Comparison of ENCODE assay signal across 14 mouse cellular contexts in genomic region chr9:71475536-71475935, GRCm38 (mm10).
"Had no signal": no experiment of that assay in that cellular context is flagged by ENCODE, and none has a peak within 500 bp of the region (broad histone marks: within the 10 kb centered on the region; RNA-seq: fewer than 3 reads in every experiment).

No protein-coding gene starts in this region.

- H3K4me2 ChIP-seq: liver, embryonic 12.5 days; midbrain, embryonic 13.5 days; midbrain, embryonic 15.5 days; neural tube, embryonic 12.5 days; stomach, embryonic 15.5 days had no signal

- H3K9ac ChIP-seq: liver, embryonic 12.5 days; liver, embryonic 14.5 days; midbrain, embryonic 13.5 days; midbrain, embryonic 15.5 days; neural tube, embryonic 12.5 days; stomach, embryonic 15.5 days had no signal

- H3K4me1 ChIP-seq: midbrain, embryonic 10.5 days; midbrain, embryonic 13.5 days; midbrain, embryonic 15.5 days; neural tube, embryonic 12.5 days; stomach, embryonic 15.5 days had no signal

- ATAC-seq: liver, embryonic 12.5 days; midbrain, embryonic 13.5 days; midbrain, embryonic 15.5 days had no signal

- H3K4me3 ChIP-seq: liver, embryonic 12.5 days; midbrain, embryonic 10.5 days; midbrain, embryonic 13.5 days; midbrain, embryonic 15.5 days; neural tube, embryonic 12.5 days; stomach, embryonic 15.5 days had no signal

- H3K9me3 ChIP-seq: liver, embryonic 12.5 days; midbrain, embryonic 13.5 days; midbrain, embryonic 15.5 days; neural tube, embryonic 12.5 days; stomach, embryonic 15.5 days had no signal

- H3K27ac ChIP-seq: liver, embryonic 12.5 days; liver, embryonic 14.5 days; midbrain, embryonic 10.5 days; midbrain, embryonic 13.5 days; midbrain, embryonic 15.5 days; neural tube, embryonic 12.5 days; stomach, embryonic 15.5 days; stomach, postnatal 0 days had no signal

- H3K27me3 ChIP-seq: liver, embryonic 12.5 days; midbrain, embryonic 13.5 days; midbrain, embryonic 15.5 days; neural tube, embryonic 12.5 days; stomach, embryonic 15.5 days had no signal

- DNase-seq: lung, adult 18-20 months; lung, postnatal 10 days; lung, postnatal 4 days; right cerebral cortex, postnatal 14 days; thymus, adult 2 months; thymus, postnatal 36 days had no signal
